Comparison of ENCODE assay signal across 29 mouse cellular contexts in genomic region chr4:86178116-86178515, GRCm38 (mm10).
DNase-seq lines count a peak whose midpoint lies in the region; ATAC-seq lines count a peak whose summit lies in the region.
"Had no signal": no experiment of that assay in that cellular context is flagged by ENCODE, and none has a peak within 500 bp of the region (broad histone marks: within the 10 kb centered on the region; RNA-seq: fewer than 3 reads in every experiment).

No protein-coding gene starts in this region.

- no peaks in the 10 kb centered on the region for H3K9me3 ChIP-seq in midbrain, embryonic 11.5 days (ENCODE audit: control insufficient read depth, low read length)
- H3K9me3 ChIP-seq: embryonic facial prominence, embryonic 12.5 days; embryonic facial prominence, embryonic 15.5 days; G1E; heart, embryonic 10.5 days; heart, embryonic 13.5 days had no signal

- H3K9ac ChIP-seq in midbrain, embryonic 11.5 days (ENCODE audit: low read length): no peak overlapping the region
- H3K9ac ChIP-seq: embryonic facial prominence, embryonic 12.5 days; embryonic facial prominence, embryonic 15.5 days; forebrain, postnatal 0 days; heart, embryonic 13.5 days; hindbrain, embryonic 14.5 days had no signal

- no peak overlapping the region for H3K4me3 ChIP-seq in midbrain, embryonic 11.5 days (ENCODE audit: low read depth, low read length)
- H3K4me3 ChIP-seq: embryonic facial prominence, embryonic 12.5 days; embryonic facial prominence, embryonic 15.5 days; heart, adult 2 months; heart, embryonic 10.5 days; heart, embryonic 13.5 days had no signal

- DNase-seq in cerebellum, postnatal 14 days: peak; percentile 43 to 50
- no peak for DNase-seq in cerebellum, adult 9-10 months
- peak; percentile 13 for DNase-seq in kidney, adult 9 months
- no peak for DNase-seq in kidney, postnatal 14 days
- peak; percentile 6 for DNase-seq in R1 (ENCODE audit: low read depth, low spot score)
- no peak for DNase-seq in midbrain, embryonic 11.5 days (ENCODE audit: low spot score, missing footprints)
- DNase-seq: adrenal gland, adult 2 months; adrenal gland, postnatal 14 days; B cell, adult 2 months; cerebellum, adult 18-20 months; cerebellum, adult 9-11 months; forebrain, postnatal 0 days; gastrocnemius, postnatal 10 days; gastrocnemius, postnatal 36 days; heart, adult 2 months; heart, postnatal 14 days; heart, postnatal 4 days had no signal

- H3K27ac ChIP-seq in midbrain, embryonic 11.5 days (ENCODE audit: low read depth, low read length): no peak overlapping the region
- H3K27ac ChIP-seq: embryonic facial prominence, embryonic 12.5 days; embryonic facial prominence, embryonic 15.5 days; heart, adult 2 months; heart, embryonic 10.5 days; heart, embryonic 13.5 days; hindbrain, embryonic 14.5 days; hindbrain, postnatal 0 days had no signal

- H3K36me3 ChIP-seq in midbrain, embryonic 11.5 days (ENCODE audit: control insufficient read depth, insufficient read depth, low read length): no peaks in the 10 kb centered on the region
- H3K36me3 ChIP-seq: embryonic facial prominence, embryonic 12.5 days; embryonic facial prominence, embryonic 15.5 days; G1E; heart, embryonic 10.5 days; heart, embryonic 13.5 days had no signal

- no peak overlapping the region for H3K4me2 ChIP-seq in midbrain, embryonic 11.5 days
- H3K4me2 ChIP-seq: embryonic facial prominence, embryonic 12.5 days; embryonic facial prominence, embryonic 15.5 days; heart, embryonic 13.5 days; hindbrain, embryonic 14.5 days had no signal

- 95% methylated on average over 14 of the region's 14 CpGs for WGBS in midbrain, embryonic 11.5 days

- H3K27me3 ChIP-seq in midbrain, embryonic 11.5 days (ENCODE audit: control insufficient read depth, insufficient read depth, low read length): no peaks in the 10 kb centered on the region
- H3K27me3 ChIP-seq: CH12.LX; embryonic facial prominence, embryonic 12.5 days; embryonic facial prominence, embryonic 15.5 days; heart, embryonic 13.5 days had no signal

- ATAC-seq in midbrain, embryonic 11.5 days (ENCODE audit: low FRiP score): no peak
- ATAC-seq: forebrain, embryonic 14.5 days; forebrain, postnatal 0 days; hindbrain, postnatal 0 days; inflammation-experienced regulatory T-cells, adult 6 months; intestine, embryonic 16.5 days; Patski had no signal

- H3K4me1 ChIP-seq in midbrain, embryonic 11.5 days (ENCODE audit: control insufficient read depth, insufficient read depth, low read length): no peaks in the 10 kb centered on the region
- H3K4me1 ChIP-seq: embryonic facial prominence, embryonic 12.5 days had no signal

Comparison
In these comparisons a context has a peak if more than half of its experiments do, and no peak if none do; other contexts are left out.
1. DNase-seq: peak in cerebellum, postnatal 14 days (2 of 2), kidney, adult 9 months (single experiment) and R1 (single experiment); none in cerebellum, adult 9-10 months (single experiment), kidney, postnatal 14 days (single experiment) and midbrain, embryonic 11.5 days (single experiment).